Mouse (Mus musculus) retina, postnatal 7 days (tissue): ENCODE data around the gene Adap2.
A peak's percentile ranks its signal among the peaks of the same experiment; 100 is the strongest.

Experiments used
- DNase-seq: peaks from one replicate; pipeline ENCODE4 v3.0.0-alpha.2; 2012; ENCODE audit warnings: low read depth, low spot score

The Adap2 gene

GRCm38 (mm10) chr11:80196351-80196750 is 42.4 kb downstream of the Adap2 start:
- DNase-seq, result no peak

GRCm38 (mm10) chr11:80199316-80199715 is 45.4 kb downstream of the Adap2 start:
- no peak for DNase-seq

GRCm38 (mm10) chr11:80199773-80200172 is 45.9 kb downstream of the Adap2 start:
- DNase-seq, result no peak

GRCm38 (mm10) chr11:80200326-80200725 is 46.4 kb downstream of the Adap2 start:
- no peak for DNase-seq

- no peak for DNase-seq
These were observed 48.4 kb downstream of the Adap2 start for GRCm38 (mm10) chr11:80202296-80202695.

GRCm38 (mm10) chr11:80204037-80204436 is 50.1 kb downstream of the Adap2 start:
- DNase-seq, result no peak

GRCm38 (mm10) chr11:80204941-80205340 is 51.0 kb downstream of the Adap2 start:
- DNase-seq, result no peak

GRCm38 (mm10) chr11:80208465-80208859 is 54.6 kb downstream of the Adap2 start:
- DNase-seq, result no peak

- peak; percentile 96 for DNase-seq
These were observed 55.2 kb downstream of the Adap2 start, which contains the start of gene Rhot1 for GRCm38 (mm10) chr11:80208860-80209800. Rhot1 (plus strand) TSS chr11:80209019.

GRCm38 (mm10) chr11:80210321-80210720 is 56.4 kb downstream of the Adap2 start:
- DNase-seq, result no peak

GRCm38 (mm10) chr11:80212282-80212681 is 58.4 kb downstream of the Adap2 start:
- no peak for DNase-seq

- no peak for DNase-seq
These were observed 61.4 kb downstream of the Adap2 start for GRCm38 (mm10) chr11:80215291-80215690.

GRCm38 (mm10) chr11:80218657-80219293 is 64.9 kb downstream of the Adap2 start:
- no peak for DNase-seq
